Mouse (Mus musculus) liver, adult 2 months (tissue): ENCODE measurements around the gene Zbtb12.

ENCODE experiments used
- CTCF ChIP-seq: fragments of 200-500 bp; IDR thresholded peaks from 2 replicates; pipeline ENCODE4 v1.5.1; 2011; ENCODE audit warnings: low read depth, low read length, control low read depth
- POLR2A ChIP-seq: fragments of 200-500 bp; IDR thresholded peaks from 2 replicates; pipeline ENCODE4 v1.6.1; 2011; ENCODE audit warnings: low read length, control low read depth; ENCODE audit not compliant: insufficient read depth; ENCODE audit errors: extremely low read depth

- no peak for TF ChIP-seq POLR2A
- no peak for TF ChIP-seq CTCF
Measured at GRCm38 (mm10) chr17:34850517-34851125, 28.7 kb upstream of the Zbtb12 start.
